ENCODE assay signal across 8 mouse cellular contexts in the genomic region with DNA sequence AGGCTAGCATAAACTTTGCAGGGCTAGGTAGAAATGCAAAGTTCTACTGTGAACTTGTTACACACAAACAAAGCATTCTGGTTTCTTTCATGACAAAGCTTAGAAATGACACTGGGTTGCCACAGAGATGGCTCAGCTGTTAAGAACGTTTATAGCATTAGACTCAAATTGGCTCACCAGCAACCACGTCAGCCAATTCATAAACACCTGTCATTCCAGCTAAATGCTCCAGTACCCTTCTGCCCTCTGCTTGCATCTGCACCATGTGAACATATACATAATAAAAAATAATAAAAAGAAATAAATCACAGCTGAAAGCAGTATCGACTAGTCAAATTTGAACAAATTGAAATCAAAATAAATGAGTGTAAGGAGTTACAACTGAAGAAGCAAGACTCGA. TPM values are rescaled to one million over a fixed set of nuclear protein-coding genes. Genes with fewer than 3 reads are reported as not detected.
A peak's percentile ranks its signal among the peaks of the same experiment; 100 is the strongest.
ATAC-seq and TF ChIP-seq lines count a peak whose summit lies in the region.
"Had no signal": no experiment of that assay in that cellular context is flagged by ENCODE, and none has a peak within 500 bp of the region (broad histone marks: within the 10 kb centered on the region; RNA-seq: fewer than 3 reads in every experiment).

No protein-coding gene starts in this region.

- 90% methylated on average over 4 of the region's 4 CpGs for WGBS in forebrain, embryonic 12.5 days

- H3K27me3 ChIP-seq in myocyte (ENCODE audit: control insufficient read depth, insufficient read depth, insufficient read length), result no peaks in the 10 kb centered on the region
- peaks cover 5% of the 10 kb centered on the region; the same call in 1 of the 2 replicates for H3K27me3 ChIP-seq in forebrain, embryonic 12.5 days
- H3K27me3 ChIP-seq: CH12.LX, Patski had no signal

- no peak overlapping the region for H3K4me2 ChIP-seq in myocyte (ENCODE audit: low read depth)
- no peak overlapping the region for H3K4me2 ChIP-seq in forebrain, embryonic 12.5 days

- no peaks in the 10 kb centered on the region for H3K79me2 ChIP-seq in myocyte (ENCODE audit: control insufficient read depth, insufficient read depth)

- H3ac ChIP-seq in myocyte (ENCODE audit: control insufficient read depth, insufficient read length), result no peak overlapping the region

- no peak overlapping the region for H3K9ac ChIP-seq in forebrain, embryonic 12.5 days

- TF ChIP-seq POLR2A in myocyte (IDR thresholded peaks at IDR 0.05; ENCODE audit: insufficient read length, low read depth), result no peak

- H3K36me3 ChIP-seq in myocyte (ENCODE audit: control insufficient read depth, insufficient read depth), result peaks cover 45% of the 10 kb centered on the region
- H3K36me3 ChIP-seq in forebrain, embryonic 12.5 days (replicated peaks), result peaks cover 53% of the 10 kb centered on the region

- H3K9me3 ChIP-seq in forebrain, embryonic 12.5 days, result no peaks in the 10 kb centered on the region
- H3K9me3 ChIP-seq: G1E had no signal

- H3K27ac ChIP-seq in forebrain, embryonic 12.5 days, result no peak overlapping the region

- H3K4me3 ChIP-seq in myocyte, result no peak overlapping the region
- H3K4me3 ChIP-seq in forebrain, embryonic 12.5 days (replicated peaks), result no peak overlapping the region

- no peaks in the 10 kb centered on the region for H3K4me1 ChIP-seq in forebrain, embryonic 12.5 days

- ATAC-seq in forebrain, embryonic 12.5 days (ENCODE audit: low FRiP score), result no peak
- ATAC-seq: activated CD4-positive, CD25-positive, alpha-beta regulatory T cell, adult 4 months; CD4-positive, CD25-positive, alpha-beta regulatory T cell, adult 4 months; Patski had no signal

TF ChIP-seq in myocyte, 11 proteins besides CTCF, POLR2A, EP300 and RAD21:
- TF ChIP-seq MAX (IDR thresholded peaks at IDR 0.05; ENCODE audit: low read depth) (no peak), TCF12 (IDR thresholded peaks at IDR 0.05; ENCODE audit: insufficient read depth, poor library complexity, severe bottlenecking) (no peak), SRF (IDR thresholded peaks at IDR 0.05; ENCODE audit: control insufficient read depth, insufficient read length, low read depth) (no peak), CEBPB (IDR thresholded peaks at IDR 0.05; ENCODE audit: insufficient read depth, poor library complexity, severe bottlenecking) (no peak), USF1 (IDR thresholded peaks at IDR 0.05; ENCODE audit: low read depth) (no peak), MYOD1 (IDR thresholded peaks at IDR 0.05; ENCODE audit: control insufficient read depth in 1 of 3, insufficient read length in 2 of 3, low read depth in 2 of 3) (peak in 2 of 3 experiments; percentile 13 to 59), E2F4 (IDR thresholded peaks at IDR 0.05; ENCODE audit: insufficient read depth) (no peak), TCF3 (IDR thresholded peaks at IDR 0.05; ENCODE audit: insufficient read length, low read depth) (no peak), REST (IDR thresholded peaks at IDR 0.05; ENCODE audit: insufficient read depth, insufficient read length) (no peak), POLR2AphosphoS2 (IDR thresholded peaks at IDR 0.05; ENCODE audit: insufficient read length, low read depth) (no peak), MYOG (IDR thresholded peaks at IDR 0.05; ENCODE audit: control insufficient read depth in 1 of 3, insufficient read depth in 1 of 3, insufficient read length in 2 of 3, low read depth in 2 of 3) (peak in 1 of 3 experiments; percentile 57)

RNA-seq across cellular contexts. Expression of a gene that starts 5.5 kb away (rescaled TPM):
- polyA plus RNA-seq in myocyte (2012; fragmentation: generic; extraction: Trizol), result 0.07 TPM
- polyA plus RNA-seq in forebrain, embryonic 12.5 days (2016; fragmentation: Nextera tagmentation; extraction: Ambion mirVana), result 2.0 and 2.5 TPM in 2 replicates

RNA-seq across cellular contexts. Expression of a gene that starts 28.5 kb away (rescaled TPM):
- 115 TPM for polyA plus RNA-seq in myocyte (2012; fragmentation: generic; extraction: Trizol)
- polyA plus RNA-seq in forebrain, embryonic 12.5 days (2016; fragmentation: Nextera tagmentation; extraction: Ambion mirVana), result 313 and 315 TPM in 2 replicates

RNA-seq across cellular contexts. Expression of a gene that starts 28.6 kb away (rescaled TPM):
- 5.9 TPM for polyA plus RNA-seq in myocyte (2012; fragmentation: generic; extraction: Trizol)
- polyA plus RNA-seq in forebrain, embryonic 12.5 days (2016; fragmentation: Nextera tagmentation; extraction: Ambion mirVana), result 24.6 and 24.7 TPM in 2 replicates

RNA-seq across cellular contexts. Expression of a gene that starts 29.1 kb away (rescaled TPM):
- 5.3 TPM for polyA plus RNA-seq in myocyte (2012; fragmentation: generic; extraction: Trizol)
- 24.0 and 29.3 TPM in 2 replicates for polyA plus RNA-seq in forebrain, embryonic 12.5 days (2016; fragmentation: Nextera tagmentation; extraction: Ambion mirVana)
- polyA plus RNA-seq: adrenal gland, adult 2 months had no signal

RNA-seq across cellular contexts. Expression of a gene that starts 47.3 kb away (rescaled TPM):
- 0.17 TPM for polyA plus RNA-seq in myocyte (2012; fragmentation: generic; extraction: Trizol)
- polyA plus RNA-seq in forebrain, embryonic 12.5 days (2016; fragmentation: Nextera tagmentation; extraction: Ambion mirVana), result 2.2 and 3.1 TPM in 2 replicates
- polyA plus RNA-seq: G1E had no signal
